Mouse (Mus musculus) bone marrow, adult 2 months (tissue): ENCODE data around the gene Hk2. TPM values are rescaled to one million over a fixed set of nuclear protein-coding genes. Genes with fewer than 3 reads are reported as not detected.
A peak's percentile ranks its signal among the peaks of the same experiment; 100 is the strongest.

Experiments used
- H3K27ac ChIP-seq: fragments of 200-500 bp; 2 replicates; pipeline ENCODE4 v1.5.1; 2012; ENCODE audit warnings: low read depth, mild to moderate bottlenecking, control low read depth, inconsistent platforms, low read length; ENCODE audit not compliant: control insufficient read depth, poor library complexity, insufficient read depth
- H3K4me1 ChIP-seq: fragments of 200-500 bp; 2 replicates; pipeline ENCODE4 v1.6.1; 2011; ENCODE audit warnings: low read length; ENCODE audit not compliant: control insufficient read depth, insufficient read depth
- H3K4me3 ChIP-seq: fragments of 200-500 bp; replicated peaks from 2 replicates; pipeline ENCODE3; 2011; ENCODE audit warnings: mild to moderate bottlenecking, low read depth, low read length, control low read depth; ENCODE audit not compliant: control insufficient read depth
- CTCF ChIP-seq: fragments of 200-500 bp; IDR thresholded peaks from 2 replicates; pipeline ENCODE4 v1.5.1; 2011; ENCODE audit warnings: low read length, control low read depth; ENCODE audit not compliant: control insufficient read depth, insufficient read depth
- POLR2A ChIP-seq: fragments of 200-500 bp; IDR thresholded peaks from 2 replicates; pipeline ENCODE4 v1.6.1; 2011; ENCODE audit warnings: low read depth, mild to moderate bottlenecking, control low read depth, low read length, borderline replicate concordance; ENCODE audit not compliant: control insufficient read depth
- WGBS: fragments of 180-500 bp; shearing (Covaris S2); methylation state at CpG from one replicate; pipeline ENCODE4 v1.1.7; 2018; 5-methylcytosine and 5-hydroxymethylcytosine counted together
- polyA plus RNA-seq: library from polyadenylated mRNA; stranded (reverse); fragments of >200 nt; gene quantifications from 2 replicates; pipeline ENCODE4 v1.2.4, GENCODE M21; 2011; ENCODE audit warnings: low replicate concordance; ENCODE audit not compliant: missing spikeins, insufficient read depth, insufficient read length

Hk2 gene
- polyA plus RNA-seq, 1 experiment, result 33.9 TPM

DNA sequence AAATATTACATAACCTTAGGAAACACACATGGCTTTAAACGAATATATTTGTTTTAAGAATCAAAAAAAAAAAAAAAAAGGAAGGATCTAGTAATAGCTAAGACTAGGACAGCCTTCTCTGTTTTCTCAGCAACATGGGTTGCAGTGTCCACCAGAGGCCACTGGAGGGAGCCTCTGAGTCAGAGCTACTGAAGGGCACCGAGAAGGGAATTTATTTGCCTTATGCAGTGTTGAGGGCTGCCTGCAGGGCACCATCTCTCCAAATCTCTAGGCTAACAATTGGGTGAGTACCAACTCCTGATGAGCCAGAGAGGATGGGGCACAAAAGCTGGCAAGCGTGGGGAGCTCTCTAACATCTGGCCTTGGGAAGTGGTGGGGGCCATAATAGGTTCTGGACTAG lies 60.0 kb downstream of the Hk2 start:
- Histone ChIP-seq H3K4me3 (no peak overlapping the region), H3K27ac (no peak overlapping the region), H3K4me1 (peaks cover 2% of the 10 kb centered on the region; the same call in 1 of the 2 replicates)
- TF ChIP-seq CTCF (peak; percentile 87), POLR2A (no peak)
- 27% methylated on average over 3 of the region's 3 CpGs for WGBS

DNA sequence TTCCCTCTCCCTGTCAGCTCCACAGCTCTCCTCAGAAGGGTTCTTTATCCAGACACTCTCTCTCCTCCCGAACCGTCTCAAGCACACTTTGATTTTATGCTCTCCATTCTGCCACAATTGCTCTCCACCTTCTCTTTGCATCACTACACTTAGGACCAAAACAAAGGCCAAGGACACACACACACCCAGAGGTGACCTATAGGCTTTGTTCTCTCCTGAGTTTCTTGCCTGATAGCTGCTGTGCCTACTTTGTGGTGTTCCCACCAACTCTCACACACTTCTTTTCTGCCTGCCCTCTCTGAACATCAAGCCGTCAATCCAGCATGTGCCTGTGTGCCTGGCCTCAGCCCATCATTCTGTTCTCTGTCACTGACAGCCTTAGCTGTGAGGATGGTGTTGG lies 66.5 kb downstream of the Hk2 start:
- H3K4me3 ChIP-seq, result no peak overlapping the region
- no peak overlapping the region for H3K27ac ChIP-seq
- no peak for TF ChIP-seq CTCF
- TF ChIP-seq POLR2A, result no peak
- WGBS, result 88% methylated on average over 3 of the region's 3 CpGs
- no peaks in the 10 kb centered on the region for H3K4me1 ChIP-seq

DNA sequence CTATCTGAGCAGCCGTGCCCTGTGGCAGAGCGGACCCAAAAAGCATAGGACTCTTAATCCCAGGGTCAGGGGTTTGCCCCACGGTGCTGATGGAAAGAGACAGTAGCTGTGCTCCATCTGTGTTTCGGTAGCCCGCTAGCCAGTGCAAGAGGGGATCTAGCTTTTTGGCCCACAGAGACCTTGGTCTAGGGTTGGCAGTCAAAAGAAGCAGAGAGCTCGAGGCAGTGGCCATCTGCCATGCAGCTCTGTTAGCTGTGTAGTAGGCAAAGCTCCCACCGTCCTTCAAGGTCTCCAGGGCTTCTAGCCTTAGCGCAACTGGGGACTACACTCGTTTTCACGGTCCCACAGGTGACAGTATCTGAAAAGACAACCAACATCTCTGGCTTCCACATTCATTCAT lies 67.0 kb downstream of the Hk2 start:
- H3K27ac ChIP-seq, result no peak overlapping the region
- H3K4me1 ChIP-seq, result no peaks in the 10 kb centered on the region
- 80% methylated on average over 10 of the region's 10 CpGs for WGBS
- TF ChIP-seq POLR2A (no peak), CTCF (no peak)
- no peak overlapping the region for H3K4me3 ChIP-seq

DNA sequence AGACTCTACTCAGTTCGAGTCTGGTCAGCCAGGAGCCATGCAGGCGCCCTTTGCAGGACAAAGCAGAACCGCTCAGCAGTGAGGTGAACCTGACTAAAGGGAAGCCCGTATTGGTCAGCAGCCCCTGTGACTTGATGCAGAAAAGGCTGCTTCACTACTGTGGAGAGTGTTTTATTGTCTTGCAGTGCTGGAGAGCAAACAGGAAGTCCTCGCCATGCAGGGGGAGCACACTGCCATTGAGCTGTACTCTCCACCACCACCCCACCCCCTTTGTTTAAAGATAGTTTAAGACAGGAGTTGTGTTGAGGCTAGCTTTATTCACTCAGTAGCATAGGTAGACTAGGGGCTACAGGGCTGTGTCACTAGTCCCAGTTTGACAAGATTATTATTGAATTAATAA lies 69.0 kb downstream of the Hk2 start, which contains the start of gene Pole4:
Gene Pole4 (minus strand): TSS at position 145 of the 400 bp plus-strand sequence.
- H3K4me1 ChIP-seq, result no peaks in the 10 kb centered on the region
- WGBS, result 76% methylated on average over 5 of the region's 5 CpGs
- H3K27ac ChIP-seq, result no peak within 1 kb of the TSS
- no peak within 1 kb of the TSS for H3K4me3 ChIP-seq
- no peak for TF ChIP-seq CTCF
- TF ChIP-seq POLR2A, result no peak

DNA sequence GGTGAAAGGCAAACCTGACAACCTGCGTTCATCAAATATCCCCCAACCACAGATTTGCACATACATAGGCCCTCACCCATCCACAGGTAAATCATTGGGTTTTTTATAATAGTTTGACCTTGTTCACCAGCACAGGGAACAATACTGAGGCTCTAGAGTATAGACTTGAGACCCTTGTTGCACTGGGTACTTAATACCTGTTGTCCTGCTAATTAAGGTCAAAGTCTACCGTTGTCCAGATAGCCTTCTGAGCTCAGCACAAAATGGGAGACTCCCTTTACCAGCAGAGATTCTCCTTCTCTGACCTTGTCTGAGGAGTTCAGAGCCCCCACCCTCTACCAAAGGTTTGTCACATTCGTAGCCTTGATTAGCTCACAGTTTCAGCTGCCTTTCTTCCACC lies 70.5 kb downstream of the Hk2 start:
- WGBS, result 85% methylated on average over 3 of the region's 3 CpGs
- no peaks in the 10 kb centered on the region for H3K4me1 ChIP-seq
- no peak overlapping the region for H3K27ac ChIP-seq
- H3K4me3 ChIP-seq, result no peak overlapping the region
- TF ChIP-seq CTCF (no peak), POLR2A (no peak)

DNA sequence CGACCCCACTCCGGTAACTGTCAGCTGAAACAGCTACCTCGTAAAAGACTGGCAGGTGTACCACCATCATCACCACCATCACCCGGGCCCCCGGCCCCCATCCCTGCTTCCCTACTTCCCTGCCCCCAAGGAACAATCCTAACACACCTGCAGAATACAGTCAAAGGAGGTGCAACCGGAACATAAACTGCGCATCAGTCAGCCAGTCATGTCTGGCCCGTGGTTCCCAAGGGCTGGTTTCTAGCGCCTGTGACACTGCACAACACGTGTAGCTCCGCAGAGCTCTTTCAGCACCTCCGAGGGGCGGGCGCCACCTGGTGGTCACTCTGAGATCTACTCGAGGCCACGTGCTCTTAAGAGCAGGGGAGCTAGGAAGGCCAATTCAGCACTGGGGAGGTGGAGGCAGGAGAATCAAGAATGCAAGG lies 71.6 kb downstream of the Hk2 start:
- Histone ChIP-seq H3K27ac (no peak overlapping the region), H3K4me1 (no peaks in the 10 kb centered on the region), H3K4me3 (no peak overlapping the region)
- WGBS, result 23% methylated on average over 16 of the region's 16 CpGs
- TF ChIP-seq POLR2A, result no peak
- peak; percentile 95 for TF ChIP-seq CTCF

DNA sequence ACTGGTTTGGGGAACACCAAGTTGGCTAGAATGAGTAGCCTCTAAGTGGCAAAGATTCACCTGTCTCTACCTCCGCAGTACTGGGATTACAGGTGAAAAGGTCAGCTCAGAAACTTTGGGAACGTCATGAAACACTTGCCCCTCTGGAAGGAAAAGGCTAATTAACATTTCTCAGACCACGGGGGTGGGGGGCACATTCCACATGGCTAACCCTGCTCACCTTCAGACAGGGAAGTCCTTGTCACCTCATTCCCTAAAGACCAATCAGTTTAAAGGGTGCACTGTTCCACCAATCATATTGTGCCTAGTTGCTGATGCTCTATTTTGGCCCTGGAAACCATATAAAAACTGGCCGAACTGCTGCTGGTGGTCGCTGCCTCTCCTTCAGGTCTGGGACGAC lies 73.0 kb downstream of the Hk2 start:
- Histone ChIP-seq H3K4me3 (no peak overlapping the region), H3K27ac (no peak overlapping the region), H3K4me1 (no peaks in the 10 kb centered on the region)
- TF ChIP-seq CTCF (no peak), POLR2A (no peak)
- 72% methylated on average over 6 of the region's 6 CpGs for WGBS

DNA sequence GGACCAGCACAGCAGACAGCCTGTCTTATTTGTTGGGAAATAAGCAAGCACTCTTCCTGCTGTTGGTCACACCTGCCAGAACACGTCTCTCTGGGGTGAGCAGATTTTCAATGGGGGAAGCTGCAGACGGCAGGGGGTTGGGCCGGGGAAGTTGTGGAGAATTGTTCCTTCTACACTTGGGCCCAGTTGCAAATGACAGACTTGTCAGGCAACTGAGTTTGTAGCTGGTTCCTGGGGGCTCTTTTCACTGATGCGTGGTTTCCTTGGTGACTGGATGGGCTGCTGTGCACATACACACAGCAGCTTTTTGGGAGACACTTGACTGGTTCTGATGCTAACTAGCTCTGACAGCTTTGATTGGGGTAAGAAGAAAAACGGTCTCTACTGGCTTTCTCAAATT lies 74.4 kb downstream of the Hk2 start:
- TF ChIP-seq CTCF (no peak), POLR2A (no peak)
- WGBS, result 21% methylated on average over 5 of the region's 5 CpGs
- no peak overlapping the region for H3K4me3 ChIP-seq
- no peaks in the 10 kb centered on the region for H3K4me1 ChIP-seq
- no peak overlapping the region for H3K27ac ChIP-seq

DNA sequence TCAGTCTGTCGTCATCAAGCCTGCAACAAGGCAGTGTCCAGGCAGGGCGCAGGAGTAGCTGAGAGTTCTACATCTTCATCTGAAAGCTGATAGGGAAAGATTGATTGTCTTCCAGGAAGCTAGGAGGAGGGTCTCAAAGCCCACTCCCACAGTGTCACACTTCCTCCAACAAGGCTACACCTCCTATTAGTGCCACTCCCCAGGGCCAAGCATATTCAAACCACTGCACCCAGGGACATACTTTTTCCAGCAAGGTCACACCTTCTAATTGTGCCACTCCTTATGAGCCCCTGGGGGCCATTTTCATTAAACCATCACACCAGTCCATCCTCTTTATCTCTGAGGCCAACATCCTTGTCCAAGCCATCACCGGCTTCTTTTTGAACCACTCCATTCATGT lies 77.5 kb downstream of the Hk2 start:
- Histone ChIP-seq H3K4me1 (no peaks in the 10 kb centered on the region), H3K4me3 (no peak overlapping the region), H3K27ac (no peak overlapping the region)
- 78% methylated on average over 3 of the region's 3 CpGs for WGBS
- TF ChIP-seq POLR2A (no peak), CTCF (no peak)

DNA sequence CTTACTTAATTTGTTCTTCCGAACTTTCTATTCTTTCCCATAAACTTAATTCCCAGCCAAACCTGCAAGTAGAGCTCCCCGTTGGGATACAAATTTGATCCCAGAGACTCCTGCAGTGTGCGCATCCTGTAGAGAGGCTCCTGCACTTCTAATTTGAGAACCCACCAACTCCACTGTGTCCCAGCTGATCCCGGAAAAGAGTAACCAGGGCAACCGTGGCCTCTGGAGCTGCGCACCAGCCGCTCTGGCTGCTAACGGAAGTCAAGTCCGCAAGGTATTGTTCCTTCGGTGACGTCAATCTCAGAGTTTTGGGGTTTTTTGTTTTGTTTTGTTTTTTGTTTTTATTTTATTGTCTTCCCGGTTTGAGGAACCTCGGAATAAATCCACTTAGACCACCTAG lies 79.6 kb downstream of the Hk2 start:
- Histone ChIP-seq H3K4me3 (no peak overlapping the region), H3K4me1 (no peaks in the 10 kb centered on the region), H3K27ac (no peak overlapping the region)
- TF ChIP-seq CTCF (no peak), POLR2A (no peak)
- 75% methylated on average over 13 of the region's 13 CpGs for WGBS
